Mouse (Mus musculus) embryonic facial prominence, embryonic 10.5 days (tissue): ENCODE data around the gene Lsamp. TPM values are rescaled to one million over a fixed set of nuclear protein-coding genes. Genes with fewer than 3 reads are reported as not detected.

Experiments used
- DNase-seq: peaks from one replicate; pipeline ENCODE4 v3.0.0-alpha.2; 2017; ENCODE audit warnings: low spot score
- H3K27ac ChIP-seq: fragments of 300-500 bp; sonication (generic); replicated peaks from 2 replicates; pipeline ENCODE4 v1.5.1; 2016; ENCODE audit warnings: mild to moderate bottlenecking
- H3K27me3 ChIP-seq: fragments of 300-500 bp; sonication (generic); replicated peaks from 2 replicates; pipeline ENCODE4 v1.6.1; 2016; ENCODE audit warnings: low read depth, mild to moderate bottlenecking; ENCODE audit not compliant: poor library complexity, severe bottlenecking
- H3K36me3 ChIP-seq: fragments of 300-500 bp; sonication (generic); replicated peaks from 2 replicates; pipeline ENCODE4 v1.6.1; 2016; ENCODE audit warnings: mild to moderate bottlenecking, moderate library complexity
- H3K4me1 ChIP-seq: fragments of 300-500 bp; sonication (generic); 2 replicates; pipeline ENCODE4 v1.6.1; 2016
- H3K4me3 ChIP-seq: fragments of 300-500 bp; sonication (generic); 2 replicates; pipeline ENCODE4 v1.5.1; 2016; ENCODE audit warnings: mild to moderate bottlenecking, moderate library complexity
- H3K9me3 ChIP-seq: fragments of 300-500 bp; sonication (generic); 2 replicates; pipeline ENCODE4 v1.6.1; 2016; ENCODE audit warnings: mild to moderate bottlenecking
- WGBS: fragments of 180-500 bp; shearing (Covaris S2); methylation state at CpG from one replicate; pipeline ENCODE4 v1.1.7; 2016; 5-methylcytosine and 5-hydroxymethylcytosine counted together
- polyA plus RNA-seq: library from polyadenylated mRNA; unstranded; fragments of >200 nt; fragmentation: Nextera tagmentation; extraction: Ambion mirVana; gene quantifications from 2 replicates; pipeline ENCODE4 v1.2.1, GENCODE M21; 2016

Lsamp gene
- polyA plus RNA-seq, 1 experiment from 2014 or later = 6.3 TPM

- Histone ChIP-seq H3K4me1 (no peaks in the 10 kb centered on the region), H3K4me3 (no peak overlapping the region), H3K36me3 (no peaks in the 10 kb centered on the region), H3K27me3 (no peaks in the 10 kb centered on the region), H3K9me3 (no peaks in the 10 kb centered on the region), H3K27ac (no peak overlapping the region)
- DNase-seq = no peak
- WGBS = 89% methylated on average over 11 of the region's 11 CpGs
These were observed 1762.2 kb downstream of the Lsamp start for GRCm38 (mm10) chr16:41746235-41746911.

DNA sequence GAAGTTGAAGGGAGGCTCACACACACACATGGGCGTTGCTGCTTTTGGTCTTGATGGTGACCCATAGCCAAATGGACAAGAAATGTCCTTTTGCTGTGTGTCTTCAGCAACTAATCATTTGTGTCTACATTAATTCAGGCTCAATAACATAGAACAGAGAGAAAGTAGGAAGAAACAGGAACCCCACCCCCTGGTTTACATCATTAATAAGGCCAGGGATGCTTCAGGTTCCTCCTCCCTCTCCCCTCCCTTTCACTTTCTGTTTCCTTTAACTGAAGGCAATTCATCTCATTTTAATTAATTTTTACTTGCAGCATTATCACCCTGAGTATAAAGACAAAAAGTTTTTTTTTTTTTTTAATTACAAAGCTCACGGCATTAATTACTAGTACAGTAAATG is 1763.7 kb downstream of the Lsamp start:
- 87% methylated on average over 2 of the region's 2 CpGs for WGBS
- DNase-seq = no peak
- Histone ChIP-seq H3K27me3 (no peaks in the 10 kb centered on the region), H3K9me3 (no peaks in the 10 kb centered on the region), H3K36me3 (no peaks in the 10 kb centered on the region), H3K4me1 (no peaks in the 10 kb centered on the region), H3K4me3 (no peak overlapping the region), H3K27ac (no peak overlapping the region)

DNA sequence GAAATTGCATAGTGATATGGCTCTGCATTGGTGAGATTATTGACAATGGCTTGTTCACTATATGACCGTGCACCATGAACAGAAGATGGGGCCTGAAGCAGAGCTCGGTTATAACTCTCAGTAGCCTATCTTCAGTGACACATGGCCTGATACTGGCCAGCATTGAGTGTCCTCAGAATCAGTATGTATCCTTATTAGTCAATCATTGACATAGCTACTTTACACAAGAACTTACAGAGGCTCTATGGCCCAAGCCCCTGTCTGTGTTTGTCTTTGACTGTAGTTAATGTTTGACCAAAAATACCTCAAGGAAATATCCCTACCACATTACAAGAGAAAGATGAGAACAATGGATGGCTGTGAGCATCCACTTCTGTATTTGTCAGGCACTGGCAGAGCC is 1764.6 kb downstream of the Lsamp start:
- no peaks in the 10 kb centered on the region for H3K4me1 ChIP-seq
- WGBS = 88% methylated on average over 2 of the region's 2 CpGs
- no peak for DNase-seq

DNA sequence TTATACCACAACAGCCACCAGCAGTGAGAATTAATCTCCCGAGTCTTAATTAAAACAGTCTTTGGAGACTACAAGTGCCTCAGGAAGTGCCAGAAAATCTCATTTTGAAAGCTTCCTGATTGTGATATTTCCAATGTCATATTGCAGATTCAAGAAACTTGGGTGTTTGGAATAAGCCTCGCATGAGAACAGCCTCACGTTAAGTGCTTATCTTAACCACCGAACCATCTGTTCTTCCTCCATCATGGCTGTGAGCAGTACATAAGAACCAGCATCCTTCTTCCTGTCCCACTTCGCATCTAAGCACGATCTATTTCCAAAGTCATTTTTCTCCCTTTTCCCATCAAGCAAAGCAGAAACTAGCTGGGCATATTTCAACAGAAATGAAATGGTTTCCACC is 1780.1 kb downstream of the Lsamp start:
- H3K4me3 ChIP-seq = no peak overlapping the region
- no peaks in the 10 kb centered on the region for H3K9me3 ChIP-seq
- WGBS = 89% methylated on average over 6 of the region's 6 CpGs
- H3K27ac ChIP-seq = no peak overlapping the region
- DNase-seq = no peak
- H3K36me3 ChIP-seq = no peaks in the 10 kb centered on the region
- H3K27me3 ChIP-seq = no peaks in the 10 kb centered on the region
- H3K4me1 ChIP-seq = no peaks in the 10 kb centered on the region

More for the DNA sequence above, 1764.6 kb downstream of the Lsamp start:
- Histone ChIP-seq H3K9me3 (no peaks in the 10 kb centered on the region), H3K4me3 (no peak overlapping the region), H3K27me3 (no peaks in the 10 kb centered on the region), H3K36me3 (no peaks in the 10 kb centered on the region), H3K27ac (no peak overlapping the region)

DNA sequence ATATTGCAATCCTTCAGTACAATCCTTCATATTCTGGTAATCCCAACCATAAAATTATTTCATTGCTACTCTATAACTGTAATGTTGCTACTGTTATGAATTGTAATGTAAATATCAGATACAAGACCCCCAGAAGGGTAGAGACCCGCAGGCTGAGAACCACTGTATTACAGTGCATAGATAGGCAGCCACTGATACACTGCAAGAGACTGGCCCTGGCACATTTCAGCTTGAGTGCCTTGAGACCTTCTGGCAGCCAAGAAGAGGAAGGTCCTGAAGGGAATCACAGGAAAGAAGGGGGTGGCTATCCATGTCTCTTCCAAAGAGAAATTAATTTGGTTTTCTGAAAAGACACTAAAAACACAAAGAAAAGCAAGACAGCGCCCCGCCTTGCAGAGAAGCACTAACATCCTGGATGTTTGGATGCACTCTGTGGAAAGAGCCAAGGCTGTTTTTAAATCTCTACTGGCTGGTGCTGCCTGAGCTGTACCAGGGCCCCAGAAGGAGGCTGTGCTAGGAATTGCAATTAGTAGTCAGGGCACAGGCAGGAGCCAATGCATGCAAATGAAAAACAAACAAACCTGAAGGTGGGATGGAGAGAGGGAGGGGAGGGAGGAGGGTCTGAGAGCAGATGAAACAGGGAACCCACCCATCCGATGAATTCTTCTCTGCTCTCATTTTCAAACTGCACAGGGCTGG is 1787.4 kb downstream of the Lsamp start:
- no peak for DNase-seq
- WGBS = 68% methylated on average over 4 of the region's 4 CpGs
- H3K27me3 ChIP-seq = no peaks in the 10 kb centered on the region
- no peak overlapping the region for H3K4me3 ChIP-seq
- H3K4me1 ChIP-seq = peaks cover 11% of the 10 kb centered on the region; the same call in 1 of the 2 replicates
- H3K36me3 ChIP-seq = no peaks in the 10 kb centered on the region
- no peak overlapping the region for H3K27ac ChIP-seq
- H3K9me3 ChIP-seq = no peaks in the 10 kb centered on the region

- DNase-seq = no peak
- WGBS = 67% methylated on average over 1 of the region's 1 CpGs
- Histone ChIP-seq H3K36me3 (no peaks in the 10 kb centered on the region), H3K9me3 (no peaks in the 10 kb centered on the region), H3K4me1 (peaks cover 8% of the 10 kb centered on the region; the same call in 1 of the 2 replicates), H3K27me3 (no peaks in the 10 kb centered on the region), H3K4me3 (no peak overlapping the region), H3K27ac (no peak overlapping the region)
These were observed 1793.4 kb downstream of the Lsamp start for GRCm38 (mm10) chr16:41777586-41777985.

DNA sequence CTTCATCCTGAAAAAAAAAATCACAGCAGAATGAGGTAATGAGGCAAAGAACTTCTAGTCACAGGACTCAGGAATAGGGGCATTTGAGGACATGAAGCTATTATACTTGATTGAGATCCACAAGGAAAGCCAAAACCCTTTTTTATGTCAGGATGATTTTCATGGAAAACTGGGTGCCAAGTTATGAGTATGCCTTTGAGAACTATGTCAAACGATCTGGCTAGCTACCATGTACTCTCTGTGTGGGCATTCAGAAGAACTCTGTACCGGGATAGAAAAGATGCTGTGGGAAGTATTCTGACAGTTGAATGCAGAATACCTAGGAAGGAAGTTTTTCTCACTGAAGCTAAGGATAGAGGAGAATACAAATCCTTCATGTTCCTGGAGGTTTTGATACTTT is 1801.4 kb downstream of the Lsamp start:
- Histone ChIP-seq H3K4me1 (peaks cover 3% of the 10 kb centered on the region; the same call in 1 of the 2 replicates), H3K27me3 (no peaks in the 10 kb centered on the region), H3K4me3 (no peak overlapping the region), H3K36me3 (no peaks in the 10 kb centered on the region), H3K9me3 (no peaks in the 10 kb centered on the region), H3K27ac (no peak overlapping the region)
- no peak for DNase-seq
- 85% methylated on average over 2 of the region's 2 CpGs for WGBS

GRCm38 (mm10) chr16:41786704-41787103 is 1802.5 kb downstream of the Lsamp start:
- Histone ChIP-seq H3K4me1 (peaks cover 3% of the 10 kb centered on the region; the same call in 1 of the 2 replicates), H3K27ac (no peak overlapping the region), H3K4me3 (no peak overlapping the region), H3K27me3 (no peaks in the 10 kb centered on the region), H3K36me3 (no peaks in the 10 kb centered on the region), H3K9me3 (no peaks in the 10 kb centered on the region)
- 87% methylated on average over 3 of the region's 3 CpGs for WGBS
- no peak for DNase-seq

DNA sequence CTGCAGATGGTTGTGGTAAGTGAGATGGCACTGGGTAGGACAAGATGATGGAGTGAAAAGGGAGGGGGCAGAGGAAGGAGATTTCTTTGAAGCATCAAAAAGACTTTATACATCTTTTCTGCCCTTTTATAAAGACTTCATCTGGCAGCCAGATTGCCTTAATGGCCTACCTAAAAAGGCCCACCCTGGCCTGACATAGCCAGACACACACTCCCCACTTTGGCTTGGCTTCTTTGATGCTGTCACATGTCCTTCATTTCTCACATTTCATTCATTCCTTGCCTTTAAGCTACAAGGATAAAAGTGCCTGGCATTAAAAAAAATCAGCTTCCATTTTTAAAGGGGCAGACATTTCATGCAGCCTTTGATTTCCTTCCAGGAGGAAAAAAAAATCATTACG is 1803.0 kb downstream of the Lsamp start:
- no peak for DNase-seq
- WGBS = 57% methylated on average over 1 of the region's 1 CpGs
- Histone ChIP-seq H3K4me1 (peaks cover 3% of the 10 kb centered on the region; the same call in 1 of the 2 replicates), H3K4me3 (no peak overlapping the region), H3K9me3 (no peaks in the 10 kb centered on the region), H3K27me3 (no peaks in the 10 kb centered on the region), H3K27ac (no peak overlapping the region), H3K36me3 (no peaks in the 10 kb centered on the region)

DNA sequence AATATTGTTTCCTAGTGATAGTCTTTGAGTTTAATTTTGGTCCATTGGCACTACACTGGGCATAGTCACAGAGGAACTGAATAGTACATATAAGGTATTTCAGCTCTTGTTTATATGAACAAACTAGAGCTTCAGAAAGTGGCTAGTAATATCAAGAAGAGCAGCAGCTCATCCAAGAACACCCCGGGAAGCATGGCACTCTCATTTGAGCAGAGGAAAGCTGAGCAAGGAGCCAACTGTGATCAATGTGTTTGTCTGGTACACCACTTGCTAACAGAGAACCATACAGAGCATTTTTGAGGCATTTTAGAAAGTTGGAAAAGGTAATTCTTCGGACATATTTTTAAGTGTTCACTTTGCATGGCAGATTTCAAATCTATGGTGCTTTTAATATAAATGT is 1805.9 kb downstream of the Lsamp start:
- H3K4me3 ChIP-seq = no peak overlapping the region
- no peak for DNase-seq
- no peaks in the 10 kb centered on the region for H3K27me3 ChIP-seq
- H3K9me3 ChIP-seq = no peaks in the 10 kb centered on the region
- H3K27ac ChIP-seq = no peak overlapping the region
- peaks cover 3% of the 10 kb centered on the region; the same call in 1 of the 2 replicates for H3K4me1 ChIP-seq
- WGBS = 87% methylated on average over 2 of the region's 2 CpGs
- H3K36me3 ChIP-seq = no peaks in the 10 kb centered on the region

DNA sequence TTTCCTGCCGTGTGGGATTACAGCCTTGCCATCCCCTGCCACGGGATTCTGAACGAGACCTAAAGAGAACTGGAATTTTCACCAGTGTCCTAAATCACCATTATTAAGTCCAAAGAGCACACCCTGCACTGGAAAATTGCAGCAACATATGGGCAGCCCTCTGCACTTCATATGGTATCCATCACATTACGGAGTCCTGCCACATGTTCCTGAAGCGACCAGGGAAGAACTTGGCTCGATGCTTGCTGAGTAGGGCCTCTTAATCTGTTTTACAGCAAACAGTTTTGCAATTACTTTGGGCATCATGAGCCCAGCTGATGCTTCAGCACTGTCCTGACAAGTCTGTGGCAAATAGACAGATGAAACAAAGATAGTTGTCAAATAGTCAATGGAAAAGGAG is 1836.2 kb downstream of the Lsamp start:
- no peak overlapping the region for H3K27ac ChIP-seq
- H3K9me3 ChIP-seq = no peaks in the 10 kb centered on the region
- WGBS = 84% methylated on average over 6 of the region's 6 CpGs
- H3K4me3 ChIP-seq = no peak overlapping the region
- no peaks in the 10 kb centered on the region for H3K27me3 ChIP-seq
- no peaks in the 10 kb centered on the region for H3K4me1 ChIP-seq
- H3K36me3 ChIP-seq = no peaks in the 10 kb centered on the region
- DNase-seq = no peak

DNA sequence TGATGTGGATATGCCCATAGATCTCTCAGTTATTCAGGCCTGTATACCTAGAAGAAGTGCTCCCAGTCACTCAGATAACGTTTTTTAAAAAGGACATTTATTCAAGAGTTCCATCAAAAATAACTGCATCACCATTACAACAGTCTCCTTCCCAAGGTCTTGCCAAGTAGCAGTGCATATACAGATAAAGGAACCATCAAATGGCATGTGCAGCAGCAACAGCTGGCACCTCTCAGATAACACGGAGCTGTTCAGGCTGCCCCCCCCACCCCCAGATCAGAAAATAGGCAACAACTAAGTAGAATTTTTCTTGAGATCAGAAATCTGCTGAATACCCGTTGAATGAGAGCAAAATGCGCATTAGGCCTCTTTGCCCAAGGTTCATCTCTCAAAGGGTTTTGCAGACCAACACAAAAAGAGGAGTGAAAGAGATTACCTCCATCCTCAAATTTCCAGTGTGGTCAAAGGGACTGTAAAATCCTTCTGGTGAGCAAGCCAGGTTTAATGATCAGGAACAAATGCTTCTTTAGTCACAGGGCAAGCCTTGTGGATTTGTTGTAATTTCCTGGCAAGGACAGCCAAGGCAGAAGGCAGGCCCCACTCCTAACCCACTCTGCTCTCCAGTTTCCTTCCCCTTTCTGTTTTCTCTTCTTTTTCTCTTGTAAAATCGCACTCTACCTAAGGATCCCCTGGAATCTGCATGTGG is 1842.9 kb downstream of the Lsamp start:
- Histone ChIP-seq H3K36me3 (no peaks in the 10 kb centered on the region), H3K27ac (no peak overlapping the region), H3K9me3 (no peaks in the 10 kb centered on the region), H3K4me3 (no peak overlapping the region), H3K4me1 (no peaks in the 10 kb centered on the region), H3K27me3 (no peaks in the 10 kb centered on the region)
- WGBS = 75% methylated on average over 5 of the region's 5 CpGs
- DNase-seq = no peak

DNA sequence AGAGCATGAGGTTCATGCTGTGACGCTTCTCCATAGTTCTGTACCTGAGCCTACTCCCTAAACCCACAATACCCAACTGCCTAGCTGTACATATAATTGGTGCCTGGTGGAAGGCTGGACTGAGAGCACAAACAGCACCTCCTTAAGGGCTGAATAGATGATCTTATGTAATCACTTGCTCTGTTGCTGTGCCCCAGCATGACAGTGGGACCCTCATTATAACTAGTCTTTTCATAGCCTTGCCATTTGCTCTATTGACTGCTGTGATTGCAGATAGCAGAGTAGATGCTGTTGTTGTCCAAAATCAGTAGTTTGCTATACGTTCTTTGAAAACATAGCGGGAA is 1843.4 kb downstream of the Lsamp start:
- WGBS = 82% methylated on average over 3 of the region's 3 CpGs
- no peaks in the 10 kb centered on the region for H3K9me3 ChIP-seq
- H3K36me3 ChIP-seq = no peaks in the 10 kb centered on the region
- H3K4me1 ChIP-seq = no peaks in the 10 kb centered on the region
- no peak for DNase-seq
- H3K27me3 ChIP-seq = no peaks in the 10 kb centered on the region
- H3K27ac ChIP-seq = no peak overlapping the region
- no peak overlapping the region for H3K4me3 ChIP-seq
